Mouse (Mus musculus) regulatory T cell (primary cell): Measurements from ENCODE around the gene Mapkap1.

Source experiments
- in situ Hi-C: fragments of 300-600 bp; cut with MboI, MseI; formaldehyde crosslinking; loops from one replicate; pipeline ENCODE4 v1.15.1; 2025; ENCODE audit warnings: high pct_unique_total_duplicates

Gene Mapkap1

GRCm38 (mm10) chr2:34571096-34571495, 164.5 kb downstream of the Mapkap1 start:
- in situ Hi-C loops: no loop called here

- in situ Hi-C loops: no loop called here
Measured at GRCm38 (mm10) chr2:34573073-34573472, 166.5 kb downstream of the Mapkap1 start.

GRCm38 (mm10) chr2:34588546-34588945, 182.0 kb downstream of the Mapkap1 start:
- in situ Hi-C loops: no loop called here

- in situ Hi-C loops: no loop called here
Measured at GRCm38 (mm10) chr2:34591721-34592360, 185.3 kb downstream of the Mapkap1 start.

GRCm38 (mm10) chr2:34592361-34592960, 185.9 kb downstream of the Mapkap1 start:
- in situ Hi-C loops: no loop called here

- in situ Hi-C loops: no loop called here
Measured at GRCm38 (mm10) chr2:34594001-34594400, 187.4 kb downstream of the Mapkap1 start.

GRCm38 (mm10) chr2:34599606-34600255, 193.2 kb downstream of the Mapkap1 start:
- in situ Hi-C loops: no loop called here

GRCm38 (mm10) chr2:34600734-34601133, 194.2 kb downstream of the Mapkap1 start:
- in situ Hi-C loops: no loop called here

- in situ Hi-C loops: no loop called here
Measured at GRCm38 (mm10) chr2:34602111-34602541, 195.6 kb downstream of the Mapkap1 start.

- in situ Hi-C loops: no loop called here
Measured at GRCm38 (mm10) chr2:34602896-34603295, 196.3 kb downstream of the Mapkap1 start.

GRCm38 (mm10) chr2:34603653-34604214, 197.2 kb downstream of the Mapkap1 start:
- in situ Hi-C loops: no loop called here

GRCm38 (mm10) chr2:34605040-34605439, 198.5 kb downstream of the Mapkap1 start:
- in situ Hi-C loops: no loop called here

GRCm38 (mm10) chr2:34608917-34609316, 202.3 kb downstream of the Mapkap1 start:
- in situ Hi-C loops: no loop called here

- in situ Hi-C loops: no loop called here
Measured at GRCm38 (mm10) chr2:34609516-34609915, 202.9 kb downstream of the Mapkap1 start.

GRCm38 (mm10) chr2:34620778-34621415, 214.3 kb downstream of the Mapkap1 start:
- in situ Hi-C loops: no loop called here

- in situ Hi-C loops: no loop called here
Measured at GRCm38 (mm10) chr2:34621485-34621884, 214.9 kb downstream of the Mapkap1 start.

GRCm38 (mm10) chr2:34622518-34622917, 215.9 kb downstream of the Mapkap1 start:
- in situ Hi-C loops: no loop called here

GRCm38 (mm10) chr2:34623181-34623580, 216.6 kb downstream of the Mapkap1 start:
- in situ Hi-C loops: no loop called here

- in situ Hi-C loops: no loop called here
Measured at GRCm38 (mm10) chr2:34624076-34624475, 217.5 kb downstream of the Mapkap1 start.

GRCm38 (mm10) chr2:34627328-34628226, 221.0 kb downstream of the Mapkap1 start:
- in situ Hi-C loops: no loop called here

GRCm38 (mm10) chr2:34628903-34629540, 222.5 kb downstream of the Mapkap1 start:
- in situ Hi-C loops: no loop called here
